Mouse (Mus musculus) limb, embryonic 15.5 days (tissue): ENCODE data around the gene Prl8a6. TPM values are rescaled to one million over a fixed set of nuclear protein-coding genes. Genes with fewer than 3 reads are reported as not detected.

Source experiments
- ATAC-seq: fragments of 200-750 bp; cut with Nextera tagmentation; 2 replicates; pipeline ENCODE4 v1.8.0; 2017; ENCODE audit warnings: low read depth, moderate TSS enrichment; ENCODE audit not compliant: insufficient number of reproducible peaks, low FRiP score, low TSS enrichment
- H3K27ac ChIP-seq: fragments of 300-500 bp; sonication (generic); 2 replicates; pipeline ENCODE4 v1.5.1; 2015; ENCODE audit warnings: moderate library complexity, mild to moderate bottlenecking, inconsistent platforms
- H3K27me3 ChIP-seq: fragments of 300-500 bp; sonication (generic); 2 replicates; pipeline ENCODE4 v1.6.1; 2015; ENCODE audit warnings: inconsistent platforms
- H3K36me3 ChIP-seq: fragments of 300-500 bp; sonication (generic); 2 replicates; pipeline ENCODE4 v1.6.1; 2015; ENCODE audit warnings: inconsistent platforms
- H3K4me1 ChIP-seq: fragments of 300-500 bp; sonication (generic); 2 replicates; pipeline ENCODE4 v1.6.1; 2015; ENCODE audit warnings: inconsistent platforms
- H3K4me2 ChIP-seq: fragments of 300-500 bp; sonication (generic); 2 replicates; pipeline ENCODE4 v1.6.1; 2015; ENCODE audit warnings: mild to moderate bottlenecking, inconsistent platforms
- H3K4me3 ChIP-seq: fragments of 300-500 bp; sonication (generic); 2 replicates; pipeline ENCODE4 v1.5.1; 2015; ENCODE audit warnings: mild to moderate bottlenecking, inconsistent platforms
- H3K9ac ChIP-seq: fragments of 300-500 bp; sonication (generic); 2 replicates; pipeline ENCODE4 v1.6.1; 2015; ENCODE audit warnings: inconsistent platforms
- H3K9me3 ChIP-seq: fragments of 300-500 bp; sonication (generic); 2 replicates; pipeline ENCODE4 v1.6.1; 2016; ENCODE audit warnings: inconsistent platforms
- WGBS: fragments of 180-500 bp; shearing (Covaris S2); methylation state at CpG from one replicate; pipeline ENCODE4 v1.1.7; 2015; 5-methylcytosine and 5-hydroxymethylcytosine counted together
- polyA plus RNA-seq: library from polyadenylated mRNA; unstranded; fragments of >200 nt; fragmentation: Nextera tagmentation; extraction: Ambion mirVana; gene quantifications from 2 replicates; pipeline ENCODE4 v1.2.1, GENCODE M21; 2015

Gene Prl8a6
- not detected in 2 replicates for polyA plus RNA-seq

DNA sequence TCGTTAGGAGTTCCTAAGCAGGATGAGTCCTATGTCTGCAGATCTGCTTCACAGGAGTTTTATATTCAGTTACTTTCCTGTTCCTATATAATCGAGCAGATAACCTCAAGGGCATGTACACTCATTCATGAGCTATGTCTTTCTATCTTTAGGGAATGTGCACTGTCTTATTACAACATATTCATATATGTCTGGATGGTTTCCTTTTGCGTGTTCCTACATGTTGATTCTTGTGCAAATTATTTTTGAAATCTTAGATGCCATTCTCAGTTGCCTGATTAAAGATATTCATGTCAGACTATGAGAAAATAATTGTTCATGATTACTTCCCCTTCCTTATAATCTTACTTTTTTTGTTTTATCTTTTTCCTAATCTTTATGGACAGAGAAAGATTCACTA is at the start of gene Prl8a6:
Prl8a6 (minus strand) TSS at position 101 of the 400 bp plus-strand sequence.
- 75% methylated on average over 3 of the region's 3 CpGs for WGBS
- Histone ChIP-seq H3K9me3 (no peaks in the 10 kb centered on the region), H3K4me3 (no peak within 1 kb of the TSS), H3K4me2 (no peak within 1 kb of the TSS), H3K36me3 (no peaks in the 10 kb centered on the region), H3K27me3 (no peaks in the 10 kb centered on the region), H3K27ac (no peak within 1 kb of the TSS), H3K4me1 (no peaks in the 10 kb centered on the region), H3K9ac (no peak within 1 kb of the TSS)
- ATAC-seq: no peak

DNA sequence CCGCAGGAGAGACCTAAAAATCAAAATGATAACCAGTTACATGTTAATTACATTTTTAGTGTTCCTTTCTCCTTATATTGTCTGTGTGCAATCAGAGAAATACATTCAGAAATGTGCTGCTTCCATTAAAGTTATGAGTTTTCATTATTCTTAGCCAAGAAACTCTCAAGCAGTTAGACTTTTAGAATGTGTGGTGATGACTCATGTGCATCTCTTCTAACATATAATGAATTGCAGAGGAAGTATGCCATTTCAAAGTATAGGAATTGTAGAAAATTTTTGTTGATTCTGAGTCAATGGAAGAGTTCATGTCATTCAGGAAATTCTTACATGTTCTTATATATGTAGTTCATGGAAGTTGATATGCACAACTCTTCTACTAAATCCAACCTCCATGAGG is 5.3 kb downstream of the Prl8a6 start:
- 69% methylated on average over 1 of the region's 1 CpGs for WGBS
- ATAC-seq: no peak

DNA sequence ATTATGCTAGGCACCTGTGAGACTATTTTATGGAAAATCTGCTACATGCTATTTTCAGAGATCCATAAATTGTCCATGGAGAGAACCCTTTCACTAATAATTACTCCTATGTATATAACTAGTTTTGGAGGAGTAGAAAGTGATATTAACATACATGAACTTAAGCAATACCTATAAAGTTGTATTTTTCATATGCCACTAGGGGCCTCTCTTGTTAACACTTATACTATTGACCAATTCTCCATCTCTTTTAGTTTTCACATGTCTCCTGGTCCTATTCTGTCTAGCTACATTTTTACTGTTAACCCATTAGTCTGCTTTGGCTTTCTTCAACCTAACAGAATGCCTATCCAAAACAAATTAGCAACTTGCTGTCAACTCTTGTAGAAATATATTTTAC is 24.8 kb downstream of the Prl8a6 start:
- Histone ChIP-seq H3K9ac (no peak overlapping the region), H3K4me3 (no peak overlapping the region), H3K4me1 (no peaks in the 10 kb centered on the region), H3K4me2 (no peak overlapping the region), H3K27me3 (no peaks in the 10 kb centered on the region), H3K27ac (no peak overlapping the region), H3K36me3 (no peaks in the 10 kb centered on the region), H3K9me3 (no peaks in the 10 kb centered on the region)
- no peak for ATAC-seq

More for the DNA sequence above, 5.3 kb downstream of the Prl8a6 start:
- H3K4me2 ChIP-seq: no peak overlapping the region
- H3K36me3 ChIP-seq: no peaks in the 10 kb centered on the region
- H3K27ac ChIP-seq: no peak overlapping the region
- H3K27me3 ChIP-seq: no peaks in the 10 kb centered on the region
- no peaks in the 10 kb centered on the region for H3K4me1 ChIP-seq
- no peak overlapping the region for H3K9ac ChIP-seq
- H3K4me3 ChIP-seq: no peak overlapping the region
- no peaks in the 10 kb centered on the region for H3K9me3 ChIP-seq

DNA sequence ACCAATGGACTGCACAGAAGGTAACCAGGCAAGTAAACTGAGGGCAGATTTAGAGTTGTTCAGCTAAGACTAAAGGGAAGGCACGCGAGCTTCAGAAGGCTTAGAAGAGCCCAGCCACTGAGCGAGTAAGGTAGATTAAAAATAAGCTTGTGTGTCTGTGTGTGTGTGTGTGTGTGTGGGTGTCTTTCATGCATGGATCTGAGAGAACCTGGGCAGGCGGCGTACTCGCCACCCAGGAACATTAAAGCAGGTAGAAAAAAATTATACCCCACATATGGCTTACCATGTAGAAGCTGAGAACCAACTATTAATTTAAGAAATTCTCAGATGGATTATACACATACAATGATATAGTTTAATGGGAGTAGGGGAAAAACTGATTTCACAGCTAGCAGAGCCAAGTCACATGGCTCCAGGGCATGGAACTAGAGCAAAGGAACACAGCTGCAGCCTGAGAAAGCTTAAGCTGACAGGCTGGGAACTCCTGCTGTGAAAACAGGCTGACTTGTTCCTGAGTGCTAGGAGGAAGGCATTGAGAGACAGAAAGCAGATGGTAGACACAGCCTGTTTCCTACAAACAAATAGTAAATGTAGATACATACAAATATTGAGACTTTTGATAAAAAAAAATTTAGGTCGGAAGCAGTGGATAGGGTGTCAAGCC is 39.3 kb downstream of the Prl8a6 start:
- Histone ChIP-seq H3K9ac (no peak overlapping the region), H3K4me1 (no peaks in the 10 kb centered on the region)
- ATAC-seq: no peak

DNA sequence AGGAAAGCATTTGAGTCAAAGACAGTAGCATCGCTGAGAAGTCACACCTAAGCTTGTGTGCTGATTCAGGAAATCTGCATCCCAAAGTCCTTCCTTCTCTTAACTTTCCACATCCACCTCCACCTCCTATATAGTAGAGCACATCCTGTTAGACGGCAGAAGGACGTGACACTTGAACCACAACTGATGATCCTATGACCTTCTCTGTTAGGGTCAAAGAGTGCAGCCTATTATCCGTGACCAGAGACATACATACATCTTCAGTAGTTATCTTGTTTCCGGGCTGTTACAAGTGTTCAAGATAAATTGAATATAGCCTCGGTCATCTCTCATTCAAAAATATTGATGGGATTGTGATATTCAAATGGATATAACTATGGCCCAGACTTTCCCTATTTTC is 47.7 kb downstream of the Prl8a6 start, which contains the start of gene Prl2b1:
Prl2b1 (minus strand) TSS at position 101 of the 400 bp plus-strand sequence.
- H3K4me1 ChIP-seq: no peaks in the 10 kb centered on the region
- H3K9ac ChIP-seq: no peak within 1 kb of the TSS
- H3K27me3 ChIP-seq: no peaks in the 10 kb centered on the region
- H3K4me3 ChIP-seq: no peak within 1 kb of the TSS
- no peaks in the 10 kb centered on the region for H3K36me3 ChIP-seq
- no peak within 1 kb of the TSS for H3K4me2 ChIP-seq
- no peaks in the 10 kb centered on the region for H3K9me3 ChIP-seq
- no peak for ATAC-seq
- H3K27ac ChIP-seq: no peak within 1 kb of the TSS
- WGBS: 84% methylated on average over 6 of the region's 6 CpGs

More for the DNA sequence above, 39.3 kb downstream of the Prl8a6 start:
- Histone ChIP-seq H3K27ac (no peak overlapping the region), H3K4me2 (no peak overlapping the region), H3K4me3 (no peak overlapping the region), H3K27me3 (no peaks in the 10 kb centered on the region), H3K36me3 (no peaks in the 10 kb centered on the region), H3K9me3 (no peaks in the 10 kb centered on the region)
- WGBS: 79% methylated on average over 7 of the region's 7 CpGs

Other genes starting within 250 kb of the Prl8a6 start
- gene Prl3c1, start 242.0 kb downstream of the Prl8a6 start, polyA plus RNA-seq: not detected in 2 replicates
- not detected in 2 replicates for gene Prl3b1, start 196.8 kb downstream of the Prl8a6 start, polyA plus RNA-seq
- gene Prl3a1, start 179.3 kb downstream of the Prl8a6 start, polyA plus RNA-seq: not detected in 2 replicates
- not detected in 2 replicates for gene Prl6a1, start 126.1 kb downstream of the Prl8a6 start, polyA plus RNA-seq
- gene Prl8a2, start 93.0 kb downstream of the Prl8a6 start, polyA plus RNA-seq: not detected in 2 replicates
- not detected in 2 replicates for gene Prl2b1, start 47.8 kb downstream of the Prl8a6 start, polyA plus RNA-seq
- gene Prl8a8, start 74.5 kb upstream of the Prl8a6 start, polyA plus RNA-seq: not detected in 2 replicates
- gene Prl8a9, start 125.9 kb upstream of the Prl8a6 start, polyA plus RNA-seq: not detected in 2 replicates
- not detected in 2 replicates for gene Prl8a1, start 143.5 kb upstream of the Prl8a6 start, polyA plus RNA-seq
- not detected in 2 replicates for gene Prl7b1, start 171.9 kb upstream of the Prl8a6 start, polyA plus RNA-seq
- not detected in 2 replicates for gene Prl7a1, start 203.8 kb upstream of the Prl8a6 start, polyA plus RNA-seq
- gene Prl7a2, start 229.3 kb upstream of the Prl8a6 start, polyA plus RNA-seq: not detected in 2 replicates